Mouse (Mus musculus): ENCODE data around the gene Cdk5rap1. TPM values are rescaled to one million over a fixed set of nuclear protein-coding genes. Genes with fewer than 3 reads are reported as not detected.
"Not testable (repeated sequence)": the region's sequence is repeated elsewhere in the genome, so short reads cannot be mapped to it uniquely, and the experiment has no call there.

Cdk5rap1 gene
- polyA plus RNA-seq, 1 experiment, result 16.3 TPM

DNA sequence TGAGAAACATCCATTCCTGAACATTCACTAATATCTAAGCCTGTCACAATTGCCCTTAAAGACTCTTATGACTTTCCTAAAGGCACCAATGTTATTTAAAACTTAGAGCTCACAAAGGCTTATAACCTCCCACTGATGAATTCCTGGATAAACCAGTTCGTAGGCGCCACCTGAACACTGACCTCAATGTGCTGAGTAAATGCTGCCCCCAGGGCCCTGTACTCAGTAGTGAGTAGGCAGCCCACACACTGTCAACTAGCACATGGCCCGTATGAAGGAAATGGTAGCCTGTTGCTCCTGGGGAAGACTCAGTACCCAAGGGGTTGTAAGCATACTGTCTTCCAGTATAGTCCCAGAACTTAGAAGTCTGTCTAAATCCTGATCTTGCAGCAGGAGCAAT, 71.0 kb downstream of the Cdk5rap1 start:
- 88% methylated on average over 3 of the region's 3 CpGs for WGBS

DNA sequence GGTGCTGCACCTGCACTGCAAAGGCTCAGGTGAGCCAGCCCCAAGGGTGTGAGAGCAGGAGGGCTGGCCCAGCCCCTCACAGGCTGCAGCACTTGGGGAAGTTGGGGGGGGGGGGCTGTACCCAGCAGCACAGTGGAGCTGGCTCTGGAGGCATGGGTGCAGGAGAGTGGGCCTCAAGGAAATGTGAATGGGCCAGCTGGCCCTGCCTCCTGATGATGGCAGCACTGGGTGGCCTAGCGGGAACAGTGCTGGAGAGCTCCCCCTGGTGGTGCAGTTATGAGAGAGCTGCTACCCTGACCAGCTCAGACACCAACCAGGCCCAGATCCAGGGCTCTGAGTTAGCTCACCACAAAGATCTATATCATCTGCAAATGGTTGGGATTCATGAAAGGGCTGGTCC, 72.3 kb downstream of the Cdk5rap1 start:
- 8% methylated on average over 1 of the region's 1 CpGs for WGBS
- Histone ChIP-seq H3K4me3 (replicated peaks; ENCODE audit: control insufficient read depth, low read depth, low read length) (no peak overlapping the region), H3K27ac (ENCODE audit: control insufficient read depth, insufficient read depth, low read depth, low read length, poor library complexity) (no peak overlapping the region), H3K4me1 (ENCODE audit: control insufficient read depth, insufficient read depth, low read length) (no peaks in the 10 kb centered on the region)
- TF ChIP-seq POLR2A (IDR thresholded peaks at IDR 0.05; ENCODE audit: borderline replicate concordance, control insufficient read depth, low read depth, low read length) (no peak), CTCF (IDR thresholded peaks at IDR 0.05; ENCODE audit: control insufficient read depth, insufficient read depth, low read length) (peak; percentile 96)

More for the DNA sequence above, 71.0 kb downstream of the Cdk5rap1 start:
- H3K27ac ChIP-seq (ENCODE audit: control insufficient read depth, insufficient read depth, low read depth, low read length, poor library complexity), result no peak overlapping the region
- no peaks in the 10 kb centered on the region for H3K4me1 ChIP-seq (ENCODE audit: control insufficient read depth, insufficient read depth, low read length)
- no peak for TF ChIP-seq CTCF (IDR thresholded peaks at IDR 0.05; ENCODE audit: control insufficient read depth, insufficient read depth, low read length)
- no peak for TF ChIP-seq POLR2A (IDR thresholded peaks at IDR 0.05; ENCODE audit: borderline replicate concordance, control insufficient read depth, low read depth, low read length)
- H3K4me3 ChIP-seq (replicated peaks; ENCODE audit: control insufficient read depth, low read depth, low read length), result no peak overlapping the region

DNA sequence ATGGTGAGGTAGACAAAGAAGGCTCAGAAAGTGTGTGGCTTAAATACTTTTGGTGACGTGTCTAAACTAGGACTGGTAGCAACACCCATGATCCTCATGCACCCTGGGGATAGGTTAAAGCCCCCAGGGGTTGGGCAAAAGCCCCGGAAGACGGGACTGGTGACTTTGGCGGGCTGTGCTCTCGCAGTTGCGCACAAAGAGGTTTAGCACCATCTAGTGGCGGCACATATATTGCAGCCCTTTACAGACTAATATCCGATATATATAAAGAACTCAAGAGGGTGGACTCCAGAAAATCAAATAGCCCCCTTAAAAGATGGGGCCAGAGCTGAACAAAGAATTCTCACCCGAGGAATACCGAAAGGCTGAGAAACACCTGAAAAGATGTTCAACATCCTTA, 78.1 kb downstream of the Cdk5rap1 start:
- TF ChIP-seq CTCF (IDR thresholded peaks at IDR 0.05; ENCODE audit: control insufficient read depth, insufficient read depth, low read length), result peak; percentile 42; the same call in 1 of the 2 replicates
- 2% methylated on average over 10 of the region's 10 CpGs for WGBS
- H3K4me3 ChIP-seq (replicated peaks; ENCODE audit: control insufficient read depth, low read depth, low read length); H3K27ac ChIP-seq (ENCODE audit: control insufficient read depth, insufficient read depth, low read depth, low read length, poor library complexity); H3K4me1 ChIP-seq (ENCODE audit: control insufficient read depth, insufficient read depth, low read length): not testable (repeated sequence)

DNA sequence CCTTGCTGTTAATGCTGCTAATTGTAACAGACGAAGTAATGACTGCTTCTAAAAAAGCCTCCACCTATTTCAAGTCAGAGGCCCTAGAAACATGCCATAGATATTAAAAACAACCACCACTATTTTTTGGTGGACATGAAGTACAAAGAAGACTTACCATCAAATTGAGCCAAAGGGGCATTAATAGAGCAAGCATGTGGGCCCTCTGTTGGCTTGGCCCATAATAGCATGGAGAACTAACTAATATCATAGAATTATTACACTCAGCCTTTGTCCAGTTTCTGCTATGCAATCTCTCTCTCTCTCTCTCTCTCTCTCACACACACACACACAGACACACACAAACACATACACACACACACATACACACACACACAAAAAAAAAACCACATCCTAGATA, 80.0 kb downstream of the Cdk5rap1 start:
- WGBS, result 74% methylated on average over 1 of the region's 1 CpGs

DNA sequence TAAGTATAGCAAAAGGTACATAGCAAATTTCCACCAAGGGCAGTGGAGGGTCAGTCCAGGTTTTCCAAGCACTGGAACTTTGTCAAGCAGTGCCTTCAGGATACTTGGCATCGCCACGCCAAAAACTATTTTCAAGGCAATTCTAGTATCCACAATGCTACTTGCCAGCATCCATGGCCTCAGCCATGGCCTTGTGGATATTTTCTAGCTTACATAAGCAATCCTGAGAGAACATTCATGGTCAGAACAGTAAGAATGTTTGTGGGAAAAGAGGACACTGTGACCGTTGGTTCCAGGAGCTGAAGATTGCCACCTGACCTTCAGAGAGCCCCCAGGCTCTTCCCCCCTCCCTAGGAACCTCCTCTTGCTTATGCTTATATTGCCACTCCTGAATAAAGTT, 80.9 kb downstream of the Cdk5rap1 start:
- H3K4me1 ChIP-seq (ENCODE audit: control insufficient read depth, insufficient read depth, low read length); H3K4me3 ChIP-seq (replicated peaks; ENCODE audit: control insufficient read depth, low read depth, low read length); H3K27ac ChIP-seq (ENCODE audit: control insufficient read depth, insufficient read depth, low read depth, low read length, poor library complexity): not testable (repeated sequence)
- 87% methylated on average over 3 of the region's 3 CpGs for WGBS

More for the DNA sequence above, 80.0 kb downstream of the Cdk5rap1 start:
- no peak for TF ChIP-seq POLR2A (IDR thresholded peaks at IDR 0.05; ENCODE audit: borderline replicate concordance, control insufficient read depth, low read depth, low read length)
- TF ChIP-seq CTCF (IDR thresholded peaks at IDR 0.05; ENCODE audit: control insufficient read depth, insufficient read depth, low read length), result no peak
- Histone ChIP-seq H3K4me1 (ENCODE audit: control insufficient read depth, insufficient read depth, low read length) (no peaks in the 10 kb centered on the region), H3K27ac (ENCODE audit: control insufficient read depth, insufficient read depth, low read depth, low read length, poor library complexity) (no peak overlapping the region), H3K4me3 (replicated peaks; ENCODE audit: control insufficient read depth, low read depth, low read length) (no peak overlapping the region)

Other genes with a start within 250 kb of the Cdk5rap1 start
- gene Bpifa3, start 242.7 kb downstream of the Cdk5rap1 start, polyA plus RNA-seq (2011; ENCODE audit: insufficient read depth, insufficient read length, low replicate concordance, missing spikeins), result not detected in 2 replicates
- not detected in 2 replicates for gene Bpifa1, start 230.1 kb downstream of the Cdk5rap1 start, polyA plus RNA-seq (2011; ENCODE audit: insufficient read depth, insufficient read length, low replicate concordance, missing spikeins)
- gene Bpifa5, start 210.4 kb downstream of the Cdk5rap1 start, polyA plus RNA-seq (2011; ENCODE audit: insufficient read depth, insufficient read length, low replicate concordance, missing spikeins), result not detected in 2 replicates
- gene Bpifb1, start 182.2 kb downstream of the Cdk5rap1 start, polyA plus RNA-seq (2011; ENCODE audit: insufficient read depth, insufficient read length, low replicate concordance, missing spikeins), result not detected in 2 replicates
- gene Bpifb5, start 149.3 kb downstream of the Cdk5rap1 start, polyA plus RNA-seq (2011; ENCODE audit: insufficient read depth, insufficient read length, low replicate concordance, missing spikeins), result 0.79 and 2.1 TPM in 2 replicates
- not detected in 2 replicates for gene Bpifb9a, start 115.2 kb downstream of the Cdk5rap1 start, polyA plus RNA-seq (2011; ENCODE audit: insufficient read depth, insufficient read length, low replicate concordance, missing spikeins)
- not detected in 2 replicates for gene Bpifb9b, start 65.8 kb downstream of the Cdk5rap1 start, polyA plus RNA-seq (2011; ENCODE audit: insufficient read depth, insufficient read length, low replicate concordance, missing spikeins)
- gene Snta1, start 35.1 kb upstream of the Cdk5rap1 start, polyA plus RNA-seq (2011; ENCODE audit: insufficient read depth, insufficient read length, low replicate concordance, missing spikeins), result 3.3 and 3.6 TPM in 2 replicates
- gene Cbfa2t2, start 63.5 kb upstream of the Cdk5rap1 start, polyA plus RNA-seq (2011; ENCODE audit: insufficient read depth, insufficient read length, low replicate concordance, missing spikeins), result 6.7 and 16.4 TPM in 2 replicates
- gene 1700003F12Rik, start 174.1 kb upstream of the Cdk5rap1 start, polyA plus RNA-seq (2011; ENCODE audit: insufficient read depth, insufficient read length, low replicate concordance, missing spikeins), result not detected in 2 replicates
- not detected in 2 replicates for gene Actl10, start 178.8 kb upstream of the Cdk5rap1 start, polyA plus RNA-seq (2011; ENCODE audit: insufficient read depth, insufficient read length, low replicate concordance, missing spikeins)
- 3.5 and 5.3 TPM in 2 replicates for gene Necab3, start 185.9 kb upstream of the Cdk5rap1 start, polyA plus RNA-seq (2011; ENCODE audit: insufficient read depth, insufficient read length, low replicate concordance, missing spikeins)
- 49.6 and 63.0 TPM in 2 replicates for gene E2f1, start 196.9 kb upstream of the Cdk5rap1 start, polyA plus RNA-seq (2011; ENCODE audit: insufficient read depth, insufficient read length, low replicate concordance, missing spikeins)
- gene Pxmp4, start 230.7 kb upstream of the Cdk5rap1 start, polyA plus RNA-seq (2011; ENCODE audit: insufficient read depth, insufficient read length, low replicate concordance, missing spikeins), result 11.3 and 12.1 TPM in 2 replicates
- 1.8 and 2.6 TPM in 2 replicates for gene Zfp341, start 240.3 kb upstream of the Cdk5rap1 start, polyA plus RNA-seq (2011; ENCODE audit: insufficient read depth, insufficient read length, low replicate concordance, missing spikeins)
- gene 4930519P11Rik, start 240.4 kb upstream of the Cdk5rap1 start, polyA plus RNA-seq (2011; ENCODE audit: insufficient read depth, insufficient read length, low replicate concordance, missing spikeins), result not detected in 2 replicates

All from bone marrow, adult 2 months (tissue).